Comparison of ENCODE assay signal across 8 mouse cellular contexts in genomic region chr1:21079217-21079773, GRCm38 (mm10). TPM values are rescaled to one million over a fixed set of nuclear protein-coding genes. Genes with fewer than 3 reads are reported as not detected.
DNase-seq lines count a peak whose midpoint lies in the region; ATAC-seq and TF ChIP-seq lines count a peak whose summit lies in the region.

Gene Tram2 (minus strand): TSS chr1:21079229.

- peak; percentile 71 for TF ChIP-seq POLR2A in brain, embryonic 14.5 days (IDR thresholded peaks at IDR 0.05; ENCODE audit: borderline replicate concordance, extremely low read depth, insufficient read depth, insufficient read length, poor library complexity, severe bottlenecking)

- ATAC-seq in erythroblast, adult 5-6 weeks (replicated peaks; ENCODE audit: low FRiP score, poor library complexity, severe bottlenecking) = peak; percentile 94
- peak; percentile 94 for ATAC-seq in heart, embryonic 12.5 days (ENCODE audit: insufficient number of reproducible peaks, low FRiP score)
- peak; percentile 94 for ATAC-seq in kidney, embryonic 16.5 days (ENCODE audit: low FRiP score, low TSS enrichment)

- H3K27ac ChIP-seq in heart, embryonic 12.5 days (ENCODE audit: poor library complexity, severe bottlenecking) = peak within 1 kb of the TSS; percentile 91
- peak within 1 kb of the TSS; percentile 97 for H3K27ac ChIP-seq in kidney, embryonic 16.5 days (ENCODE audit: low read length)

- H3K9ac ChIP-seq in heart, embryonic 12.5 days = peak within 1 kb of the TSS; percentile 79
- peak within 1 kb of the TSS; percentile 84 for H3K9ac ChIP-seq in kidney, embryonic 16.5 days (replicated peaks; ENCODE audit: low read length)

- no peaks in the 10 kb centered on the region for H3K27me3 ChIP-seq in heart, embryonic 12.5 days (replicated peaks)
- H3K27me3 ChIP-seq in kidney, embryonic 16.5 days (ENCODE audit: insufficient read depth, low read length) = no peaks in the 10 kb centered on the region

- peak; percentile 92 for DNase-seq in CD4-positive helper T cell, adult 2 months (ENCODE audit: low read depth, low spot score)
- peak; percentile 95 for DNase-seq in brain, embryonic 14.5 days (ENCODE audit: low read depth)
- DNase-seq in liver = peak; percentile 96
- peak; percentile 71 to 89 for DNase-seq in monocyte, adult 2 months (ENCODE audit: low read depth in 1 of 2, low spot score in 2 of 2)
- peak; percentile 90 to 92 for DNase-seq in spleen, postnatal 14 days (ENCODE audit: low spot score in 2 of 2)

- H3K4me1 ChIP-seq in heart, embryonic 12.5 days (replicated peaks) = peaks cover 43% of the 10 kb centered on the region
- H3K4me1 ChIP-seq in kidney, embryonic 16.5 days (ENCODE audit: insufficient read depth, low read length) = peaks cover 43% of the 10 kb centered on the region

- 2% methylated on average over 47 of the region's 52 CpGs for WGBS in heart, embryonic 12.5 days
- under 1% methylated on average over 41 of the region's 52 CpGs for WGBS in kidney, embryonic 16.5 days

- peak; percentile 14; the same call in 1 of the 2 replicates for TF ChIP-seq CTCF in brain, embryonic 14.5 days (IDR thresholded peaks at IDR 0.05; ENCODE audit: borderline replicate concordance, extremely low read depth, insufficient read depth, insufficient read length)

- H3K9me3 ChIP-seq in heart, embryonic 12.5 days (replicated peaks) = no peaks in the 10 kb centered on the region
- no peaks in the 10 kb centered on the region for H3K9me3 ChIP-seq in kidney, embryonic 16.5 days (ENCODE audit: low read length)

- H3K36me3 ChIP-seq in heart, embryonic 12.5 days = no peaks in the 10 kb centered on the region
- H3K36me3 ChIP-seq in kidney, embryonic 16.5 days (ENCODE audit: insufficient read depth, low read length) = no peaks in the 10 kb centered on the region

- peak within 1 kb of the TSS; percentile 70 for H3K4me2 ChIP-seq in heart, embryonic 12.5 days
- H3K4me2 ChIP-seq in kidney, embryonic 16.5 days (replicated peaks; ENCODE audit: low read depth, low read length) = peak within 1 kb of the TSS; percentile 73

- peak within 1 kb of the TSS; percentile 72 for H3K4me3 ChIP-seq in heart, embryonic 12.5 days
- H3K4me3 ChIP-seq in kidney, embryonic 16.5 days (ENCODE audit: low read length) = peak within 1 kb of the TSS; percentile 77

RNA-seq across cellular contexts. Expression of gene Tram2, which starts in this region (rescaled TPM):
- polyA plus RNA-seq in brain, embryonic 14.5 days (2012; rRNA removed) = 4.3 and 5.2 TPM in 2 replicates
- 1.0 and 1.7 TPM in 2 replicates for total RNA-seq in erythroblast, adult 5-6 weeks (2015; ENCODE audit: low replicate concordance)
- total RNA-seq in erythroblast, adult 5-6 weeks (2017; ENCODE audit: low replicate concordance) = 0.34 and 0.42 TPM in 2 replicates
- polyA plus RNA-seq in heart, embryonic 12.5 days (2016; fragmentation: Nextera tagmentation; extraction: Ambion mirVana) = 5.5 and 5.8 TPM in 2 replicates
- 8.6 and 10.2 TPM in 2 replicates for polyA plus RNA-seq in kidney, embryonic 16.5 days (2015; fragmentation: Nextera tagmentation; extraction: Ambion mirVana)

Comparison
In these comparisons a context has a peak if more than half of its experiments do, and no peak if none do; other contexts are left out.
1. Peak in every context shown above with its lines: DNase-seq, ATAC-seq, H3K4me3 ChIP-seq and H3K27ac ChIP-seq.